Mouse (Mus musculus): ENCODE measurements at regions not wholly inside any gene's neighbourhood (a gene's known extent, or its start where the extent isn't known, plus 50 kb on each side); places are given as distances from the start of the nearest gene placed in this dataset.

- ATAC-seq (replicated peaks in 1 of 2; ENCODE audit: insufficient read depth in 1 of 2, low FRiP score in 2 of 2, low TSS enrichment in 1 of 2, low read depth in 1 of 2, poor library complexity in 2 of 2, severe bottlenecking in 2 of 2): no peak
Observed at GRCm38 (mm10) chr5:64566451-64567390, 236.5 kb upstream of the Klf3 start.

- ATAC-seq (replicated peaks in 1 of 2; ENCODE audit: insufficient read depth in 1 of 2, low FRiP score in 2 of 2, low TSS enrichment in 1 of 2, low read depth in 1 of 2, poor library complexity in 2 of 2, severe bottlenecking in 2 of 2): peak; percentile 39 to 49; a peak in 2 of 4 replicates
Observed at GRCm38 (mm10) chr5:64567813-64568212, 235.4 kb upstream of the Klf3 start.

- no peak for ATAC-seq (replicated peaks in 1 of 2; ENCODE audit: insufficient read depth in 1 of 2, low FRiP score in 2 of 2, low TSS enrichment in 1 of 2, low read depth in 1 of 2, poor library complexity in 2 of 2, severe bottlenecking in 2 of 2)
Observed at GRCm38 (mm10) chr5:64568294-64568693, 234.9 kb upstream of the Klf3 start.

- no peak for ATAC-seq (replicated peaks in 1 of 2; ENCODE audit: insufficient read depth in 1 of 2, low FRiP score in 2 of 2, low TSS enrichment in 1 of 2, low read depth in 1 of 2, poor library complexity in 2 of 2, severe bottlenecking in 2 of 2)
Observed at GRCm38 (mm10) chr5:64574386-64574785, 228.8 kb upstream of the Klf3 start.

GRCm38 (mm10) chr5:64575896-64576295 is 227.3 kb upstream of the Klf3 start:
- no peak for ATAC-seq (replicated peaks in 1 of 2; ENCODE audit: insufficient read depth in 1 of 2, low FRiP score in 2 of 2, low TSS enrichment in 1 of 2, low read depth in 1 of 2, poor library complexity in 2 of 2, severe bottlenecking in 2 of 2)

- ATAC-seq (replicated peaks in 1 of 2; ENCODE audit: insufficient read depth in 1 of 2, low FRiP score in 2 of 2, low TSS enrichment in 1 of 2, low read depth in 1 of 2, poor library complexity in 2 of 2, severe bottlenecking in 2 of 2): no peak
Observed at GRCm38 (mm10) chr5:64576426-64577262, 226.5 kb upstream of the Klf3 start.

GRCm38 (mm10) chr5:64577424-64577823 is 225.8 kb upstream of the Klf3 start:
- ATAC-seq (replicated peaks in 1 of 2; ENCODE audit: insufficient read depth in 1 of 2, low FRiP score in 2 of 2, low TSS enrichment in 1 of 2, low read depth in 1 of 2, poor library complexity in 2 of 2, severe bottlenecking in 2 of 2): no peak

- ATAC-seq (replicated peaks in 1 of 2; ENCODE audit: insufficient read depth in 1 of 2, low FRiP score in 2 of 2, low TSS enrichment in 1 of 2, low read depth in 1 of 2, poor library complexity in 2 of 2, severe bottlenecking in 2 of 2): no peak
Observed at GRCm38 (mm10) chr5:64578536-64578935, 224.7 kb upstream of the Klf3 start.

- no peak for ATAC-seq (replicated peaks in 1 of 2; ENCODE audit: insufficient read depth in 1 of 2, low FRiP score in 2 of 2, low TSS enrichment in 1 of 2, low read depth in 1 of 2, poor library complexity in 2 of 2, severe bottlenecking in 2 of 2)
Observed at GRCm38 (mm10) chr5:64579086-64579485, 224.1 kb upstream of the Klf3 start.

- peak; percentile 38 to 66 for ATAC-seq (replicated peaks in 1 of 2; ENCODE audit: insufficient read depth in 1 of 2, low FRiP score in 2 of 2, low TSS enrichment in 1 of 2, low read depth in 1 of 2, poor library complexity in 2 of 2, severe bottlenecking in 2 of 2)
Observed at GRCm38 (mm10) chr5:64579494-64580339, 223.5 kb upstream of the Klf3 start.

- no peak for ATAC-seq (replicated peaks in 1 of 2; ENCODE audit: insufficient read depth in 1 of 2, low FRiP score in 2 of 2, low TSS enrichment in 1 of 2, low read depth in 1 of 2, poor library complexity in 2 of 2, severe bottlenecking in 2 of 2)
Observed at GRCm38 (mm10) chr5:64580340-64580723, 222.9 kb upstream of the Klf3 start.

- ATAC-seq (replicated peaks in 1 of 2; ENCODE audit: insufficient read depth in 1 of 2, low FRiP score in 2 of 2, low TSS enrichment in 1 of 2, low read depth in 1 of 2, poor library complexity in 2 of 2, severe bottlenecking in 2 of 2): no peak
Observed at GRCm38 (mm10) chr5:64580786-64581445, 222.3 kb upstream of the Klf3 start.

- ATAC-seq (replicated peaks in 1 of 2; ENCODE audit: insufficient read depth in 1 of 2, low FRiP score in 2 of 2, low TSS enrichment in 1 of 2, low read depth in 1 of 2, poor library complexity in 2 of 2, severe bottlenecking in 2 of 2): no peak
Observed at GRCm38 (mm10) chr5:64581461-64581860, 221.7 kb upstream of the Klf3 start.

GRCm38 (mm10) chr5:64582031-64582430 is 221.2 kb upstream of the Klf3 start:
- ATAC-seq (replicated peaks in 1 of 2; ENCODE audit: insufficient read depth in 1 of 2, low FRiP score in 2 of 2, low TSS enrichment in 1 of 2, low read depth in 1 of 2, poor library complexity in 2 of 2, severe bottlenecking in 2 of 2): no peak

- ATAC-seq (replicated peaks in 1 of 2; ENCODE audit: insufficient read depth in 1 of 2, low FRiP score in 2 of 2, low TSS enrichment in 1 of 2, low read depth in 1 of 2, poor library complexity in 2 of 2, severe bottlenecking in 2 of 2): no peak
Observed at GRCm38 (mm10) chr5:64584308-64584707, 218.9 kb upstream of the Klf3 start.

- no peak for ATAC-seq (replicated peaks in 1 of 2; ENCODE audit: insufficient read depth in 1 of 2, low FRiP score in 2 of 2, low TSS enrichment in 1 of 2, low read depth in 1 of 2, poor library complexity in 2 of 2, severe bottlenecking in 2 of 2)
Observed at GRCm38 (mm10) chr5:64585076-64585786, 218.0 kb upstream of the Klf3 start.

All from hematopoietic stem cell, adult 5-6 weeks (primary cell).